Mouse (Mus musculus): ENCODE measurements around the gene Chsy1. TPM values are rescaled to one million over a fixed set of nuclear protein-coding genes. Genes with fewer than 3 reads are reported as not detected.

The Chsy1 gene
- polyA plus RNA-seq (2014; fragmentation: Nextera tagmentation; extraction: Ambion mirVana): 22.4 and 23.1 TPM in 2 replicates

GRCm38 (mm10) chr7:66108961-66109854, at the start of gene Chsy1:
Gene Chsy1, plus strand, starts transcription at chr7:66109515.
- under 1% methylated on average over 112 of the region's 123 CpGs for WGBS
- H3K4me1 ChIP-seq (replicated peaks; ENCODE audit: control insufficient read depth, insufficient read depth, low read length): peaks cover 23% of the 10 kb centered on the region
- ATAC-seq (replicated peaks; ENCODE audit: low FRiP score): peak; percentile 64
- peak within 1 kb of the TSS; percentile 86 for H3K4me3 ChIP-seq (ENCODE audit: low read depth, low read length)
- H3K9ac ChIP-seq (ENCODE audit: low read depth, low read length): peak within 1 kb of the TSS; percentile 96
- DNase-seq (ENCODE audit: low spot score): peak; percentile 92
- H3K27me3 ChIP-seq (replicated peaks; ENCODE audit: control insufficient read depth, insufficient read depth, low read length): no peaks in the 10 kb centered on the region
- no peaks in the 10 kb centered on the region for H3K9me3 ChIP-seq (ENCODE audit: control insufficient read depth, low read length)
- H3K4me2 ChIP-seq: peak within 1 kb of the TSS; percentile 93
- H3K27ac ChIP-seq (ENCODE audit: low read depth, low read length): peak within 1 kb of the TSS; percentile 88
- H3K36me3 ChIP-seq (ENCODE audit: control insufficient read depth, insufficient read depth, low read length): peaks cover under 1% of the 10 kb centered on the region; the same call in 1 of the 2 replicates

GRCm38 (mm10) chr7:66060066-66060956, 49.0 kb upstream of the Chsy1 start:
- no peaks in the 10 kb centered on the region for H3K27me3 ChIP-seq (replicated peaks; ENCODE audit: control insufficient read depth, insufficient read depth, low read length)
- peak overlapping the region; percentile 72 for H3K4me3 ChIP-seq (ENCODE audit: low read depth, low read length)
- H3K9ac ChIP-seq (ENCODE audit: low read depth, low read length): peak overlapping the region; percentile 92
- H3K9me3 ChIP-seq (ENCODE audit: control insufficient read depth, low read length): no peaks in the 10 kb centered on the region
- peaks cover 10% of the 10 kb centered on the region for H3K4me1 ChIP-seq (replicated peaks; ENCODE audit: control insufficient read depth, insufficient read depth, low read length)
- ATAC-seq (replicated peaks; ENCODE audit: low FRiP score) (peak; percentile 92), DNase-seq (ENCODE audit: low spot score) (peak; percentile 88)
- WGBS: under 1% methylated on average over 63 of the region's 64 CpGs
- peak overlapping the region; percentile 84 for H3K4me2 ChIP-seq
- peaks cover 22% of the 10 kb centered on the region; the same call in 1 of the 2 replicates for H3K36me3 ChIP-seq (ENCODE audit: control insufficient read depth, insufficient read depth, low read length)
- H3K27ac ChIP-seq (ENCODE audit: low read depth, low read length): peak overlapping the region; percentile 79

- ATAC-seq (replicated peaks; ENCODE audit: low FRiP score): no peak; the same call in 1 of the 2 replicates
- Histone ChIP-seq H3K9ac (ENCODE audit: low read depth, low read length) (peak overlapping the region; percentile 92), H3K4me3 (ENCODE audit: low read depth, low read length) (peak overlapping the region; percentile 72), H3K9me3 (ENCODE audit: control insufficient read depth, low read length) (no peaks in the 10 kb centered on the region), H3K27me3 (replicated peaks; ENCODE audit: control insufficient read depth, insufficient read depth, low read length) (no peaks in the 10 kb centered on the region), H3K4me1 (replicated peaks; ENCODE audit: control insufficient read depth, insufficient read depth, low read length) (peaks cover 10% of the 10 kb centered on the region), H3K4me2 (peak overlapping the region; percentile 84), H3K27ac (ENCODE audit: low read depth, low read length) (peak overlapping the region; percentile 79; the same call in 1 of the 2 replicates), H3K36me3 (ENCODE audit: control insufficient read depth, insufficient read depth, low read length) (peaks cover 22% of the 10 kb centered on the region)
- DNase-seq (ENCODE audit: low spot score): no peak
- WGBS: under 1% methylated on average over 14 of the region's 14 CpGs
Observed at GRCm38 (mm10) chr7:66061057-66061456, 48.3 kb upstream of the Chsy1 start.

GRCm38 (mm10) chr7:66076411-66076810, 32.9 kb upstream of the Chsy1 start:
- peaks cover 16% of the 10 kb centered on the region for H3K36me3 ChIP-seq (ENCODE audit: control insufficient read depth, insufficient read depth, low read length)
- 95% methylated on average over 2 of the region's 2 CpGs for WGBS
- ATAC-seq (replicated peaks; ENCODE audit: low FRiP score) (no peak), DNase-seq (ENCODE audit: low spot score) (no peak)
- no peaks in the 10 kb centered on the region for H3K9me3 ChIP-seq (ENCODE audit: control insufficient read depth, low read length)
- H3K9ac ChIP-seq (ENCODE audit: low read depth, low read length): no peak overlapping the region
- H3K4me3 ChIP-seq (ENCODE audit: low read depth, low read length): no peak overlapping the region
- peaks cover 8% of the 10 kb centered on the region; the same call in 1 of the 2 replicates for H3K4me1 ChIP-seq (replicated peaks; ENCODE audit: control insufficient read depth, insufficient read depth, low read length)
- H3K27ac ChIP-seq (ENCODE audit: low read depth, low read length): no peak overlapping the region
- no peaks in the 10 kb centered on the region for H3K27me3 ChIP-seq (replicated peaks; ENCODE audit: control insufficient read depth, insufficient read depth, low read length)
- no peak overlapping the region for H3K4me2 ChIP-seq

GRCm38 (mm10) chr7:66079364-66080230, 29.7 kb upstream of the Chsy1 start, which contains the start of gene Selenos:
Gene Selenos, plus strand, starts transcription at chr7:66079649.
- peaks cover 30% of the 10 kb centered on the region for H3K36me3 ChIP-seq (ENCODE audit: control insufficient read depth, insufficient read depth, low read length)
- WGBS: under 1% methylated on average over 65 of the region's 65 CpGs

GRCm38 (mm10) chr7:66080231-66080613, 29.1 kb upstream of the Chsy1 start:
- H3K27ac ChIP-seq (ENCODE audit: low read depth, low read length): no peak overlapping the region

More at GRCm38 (mm10) chr7:66079364-66080230, 29.7 kb upstream of the Chsy1 start, which contains the start of gene Selenos:
- H3K9me3 ChIP-seq (ENCODE audit: control insufficient read depth, low read length): no peaks in the 10 kb centered on the region
- H3K4me3 ChIP-seq (ENCODE audit: low read depth, low read length): peak within 1 kb of the TSS; percentile 74
- peak; percentile 100 for ATAC-seq (replicated peaks; ENCODE audit: low FRiP score)
- DNase-seq (ENCODE audit: low spot score): peak; percentile 93
- H3K4me2 ChIP-seq: peak within 1 kb of the TSS; percentile 67
- H3K4me1 ChIP-seq (replicated peaks; ENCODE audit: control insufficient read depth, insufficient read depth, low read length): peaks cover 8% of the 10 kb centered on the region; the same call in 1 of the 2 replicates
- peak within 1 kb of the TSS; percentile 68 for H3K27ac ChIP-seq (ENCODE audit: low read depth, low read length)
- H3K9ac ChIP-seq (ENCODE audit: low read depth, low read length): peak within 1 kb of the TSS; percentile 81
- H3K27me3 ChIP-seq (replicated peaks; ENCODE audit: control insufficient read depth, insufficient read depth, low read length): no peaks in the 10 kb centered on the region

GRCm38 (mm10) chr7:66083757-66084156, 25.6 kb upstream of the Chsy1 start:
- no peak for DNase-seq (ENCODE audit: low spot score)
- H3K4me1 ChIP-seq (replicated peaks; ENCODE audit: control insufficient read depth, insufficient read depth, low read length): peaks cover 7% of the 10 kb centered on the region; the same call in 1 of the 2 replicates
- H3K4me2 ChIP-seq: no peak overlapping the region
- no peak overlapping the region for H3K27ac ChIP-seq (ENCODE audit: low read depth, low read length)
- no peak overlapping the region for H3K9ac ChIP-seq (ENCODE audit: low read depth, low read length)
- no peak for ATAC-seq (replicated peaks; ENCODE audit: low FRiP score)
- H3K36me3 ChIP-seq (ENCODE audit: control insufficient read depth, insufficient read depth, low read length): peaks cover 50% of the 10 kb centered on the region
- H3K9me3 ChIP-seq (ENCODE audit: control insufficient read depth, low read length): no peaks in the 10 kb centered on the region
- H3K4me3 ChIP-seq (ENCODE audit: low read depth, low read length): no peak overlapping the region
- no peaks in the 10 kb centered on the region for H3K27me3 ChIP-seq (replicated peaks; ENCODE audit: control insufficient read depth, insufficient read depth, low read length)
- WGBS: 85% methylated on average over 6 of the region's 6 CpGs

More at GRCm38 (mm10) chr7:66080231-66080613, 29.1 kb upstream of the Chsy1 start:
- Histone ChIP-seq H3K4me3 (ENCODE audit: low read depth, low read length) (peak overlapping the region; percentile 74), H3K4me2 (peak overlapping the region; percentile 67), H3K4me1 (replicated peaks; ENCODE audit: control insufficient read depth, insufficient read depth, low read length) (peaks cover 8% of the 10 kb centered on the region; the same call in 1 of the 2 replicates), H3K27me3 (replicated peaks; ENCODE audit: control insufficient read depth, insufficient read depth, low read length) (no peaks in the 10 kb centered on the region), H3K9ac (ENCODE audit: low read depth, low read length) (peak overlapping the region; percentile 81), H3K9me3 (ENCODE audit: control insufficient read depth, low read length) (no peaks in the 10 kb centered on the region), H3K36me3 (ENCODE audit: control insufficient read depth, insufficient read depth, low read length) (peaks cover 27% of the 10 kb centered on the region)
- DNase-seq (ENCODE audit: low spot score) (no peak), ATAC-seq (replicated peaks; ENCODE audit: low FRiP score) (no peak)
- WGBS: 43% methylated on average over 5 of the region's 5 CpGs
